ENCODE assay signal across 28 mouse cellular contexts in the genomic region with DNA sequence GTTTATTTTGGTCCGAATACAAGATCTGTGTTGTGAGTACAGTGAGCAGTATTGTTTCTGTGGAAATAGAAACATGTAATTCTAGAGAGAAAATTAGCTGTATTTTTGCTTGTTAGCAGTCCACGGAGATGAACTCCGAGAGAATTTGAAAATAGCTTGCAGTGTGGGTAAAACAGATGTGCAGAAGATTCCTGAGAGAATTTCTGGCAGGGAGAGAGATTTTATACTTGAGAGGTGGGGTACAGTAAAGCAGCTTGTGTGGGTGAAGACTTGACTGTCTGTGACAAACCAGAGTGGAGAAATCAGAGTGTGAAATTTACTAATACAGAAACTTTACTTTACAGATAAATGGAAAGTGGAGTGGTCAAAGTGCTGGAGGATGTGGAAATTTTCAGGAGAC. TPM values are rescaled to one million over a fixed set of nuclear protein-coding genes. Genes with fewer than 3 reads are reported as not detected.
"Had no signal": no experiment of that assay in that cellular context is flagged by ENCODE, and none has a peak within 500 bp of the region (broad histone marks: within the 10 kb centered on the region; RNA-seq: fewer than 3 reads in every experiment).

No protein-coding gene starts in this region.

- DNase-seq: cerebellum, adult 8-10 months; cerebellum, adult 9-10 months; cerebellum, adult 9-11 months; cerebellum, postnatal 10 days; cerebellum, postnatal 14 days; cerebellum, postnatal 25 days; cerebellum, postnatal 36 days; embryo, embryonic 11 days; forebrain, postnatal 0 days; gastrocnemius, adult 2 months; gastrocnemius, postnatal 10 days; gastrocnemius, postnatal 14 days; gastrocnemius, postnatal 25 days; gastrocnemius, postnatal 36 days; heart, adult 11 months; heart, adult 18-20 months; heart, adult 2 months had no signal

- H3K4me1 ChIP-seq: embryonic facial prominence, embryonic 10.5 days; embryonic facial prominence, embryonic 12.5 days; embryonic facial prominence, embryonic 13.5 days; embryonic facial prominence, embryonic 15.5 days; forebrain, embryonic 10.5 days; forebrain, embryonic 12.5 days; forebrain, embryonic 13.5 days; forebrain, embryonic 15.5 days had no signal

- H3K4me3 ChIP-seq: embryonic facial prominence, embryonic 10.5 days; embryonic facial prominence, embryonic 12.5 days; embryonic facial prominence, embryonic 13.5 days; embryonic facial prominence, embryonic 15.5 days; erythroblast, embryonic 14.5 days; forebrain, embryonic 10.5 days; forebrain, embryonic 12.5 days; forebrain, embryonic 13.5 days; forebrain, embryonic 15.5 days; gastrocnemius, adult 2 months; heart, adult 2 months had no signal

- ATAC-seq: forebrain, embryonic 13.5 days; forebrain, embryonic 14.5 days; forebrain, embryonic 15.5 days; forebrain, embryonic 16.5 days; forebrain, postnatal 0 days had no signal

- H3K27ac ChIP-seq: embryonic facial prominence, embryonic 10.5 days; embryonic facial prominence, embryonic 12.5 days; embryonic facial prominence, embryonic 13.5 days; embryonic facial prominence, embryonic 15.5 days; forebrain, embryonic 10.5 days; forebrain, embryonic 12.5 days; forebrain, embryonic 13.5 days; forebrain, embryonic 15.5 days; gastrocnemius, adult 2 months; heart, adult 2 months had no signal

RNA-seq across cellular contexts. Expression of a gene that starts 45.7 kb away (rescaled TPM):
- polyA plus RNA-seq: erythroblast, embryonic 14.5 days had no signal
